Mouse (Mus musculus): ENCODE data around the gene Phldb3. TPM values are rescaled to one million over a fixed set of nuclear protein-coding genes. Genes with fewer than 3 reads are reported as not detected.
A peak's percentile ranks its signal among the peaks of the same experiment; 100 is the strongest.

Phldb3 gene
- total and polyA plus RNA-seq, 3 experiments: 6.4 to 10.8 TPM; not detected in 1

- TF ChIP-seq POLR2AphosphoS5 (IDR thresholded peaks at IDR 0.05; ENCODE audit: borderline replicate concordance, low read depth, low read length): no peak
- no peak for TF ChIP-seq KAT2A (conservative IDR thresholded peaks at IDR 0.05; ENCODE audit: low read depth, low read length)
- 0 out of 2 replicates have a peak, but pooled peaks have one; percentile 18 for TF ChIP-seq MAX (IDR thresholded peaks at IDR 0.05; ENCODE audit: low read length)
- no peak for TF ChIP-seq MEF2A (IDR thresholded peaks at IDR 0.05; ENCODE audit: extremely low read depth, insufficient replicate concordance, low read depth, low read length, poor library complexity, severe bottlenecking)
- no peak for TF ChIP-seq TCF12 (IDR thresholded peaks at IDR 0.05; ENCODE audit: low read depth, low read length)
- TF ChIP-seq USF2 (IDR thresholded peaks at IDR 0.05; ENCODE audit: borderline replicate concordance in 1 of 2, insufficient read depth in 1 of 2, low read depth in 1 of 2, low read length in 2 of 2): no peak
Observed at GRCm38 (mm10) chr7:24662575-24662974, 52.0 kb downstream of the Phldb3 start (continued).

GRCm38 (mm10) chr7:24664301-24664700 lies 53.7 kb downstream of the Phldb3 start:
- Histone ChIP-seq H3K36me3 (ENCODE audit: control insufficient read depth in 1 of 2, insufficient read depth in 2 of 2, low read length in 2 of 2) (peaks cover 0 to 5% of the 10 kb centered on the region in 2 experiments; a peak in 2 of 4 replicates), H3K27me3 (ENCODE audit: control insufficient read depth in 1 of 2, insufficient read depth in 2 of 2, low read length in 2 of 2) (no peaks in the 10 kb centered on the region), H3K79me2 (ENCODE audit: control insufficient read depth, insufficient read depth, low read length, poor library complexity) (no peaks in the 10 kb centered on the region), H3K9me3 (replicated peaks; ENCODE audit: insufficient read depth, low read length) (no peaks in the 10 kb centered on the region), H3K4me3 (ENCODE audit: control insufficient read depth in 1 of 2, insufficient read depth in 1 of 2, low read depth in 2 of 2, low read length in 2 of 2) (no peak overlapping the region), H3K4me1 (ENCODE audit: control insufficient read depth in 1 of 2, insufficient read depth in 2 of 2, low read length in 2 of 2) (peaks cover 0 to 7% of the 10 kb centered on the region in 2 experiments; a peak in 2 of 4 replicates), H3K9ac (ENCODE audit: control insufficient read depth, low read depth, low read length, poor library complexity, severe bottlenecking) (no peak overlapping the region), H3K27ac (ENCODE audit: control insufficient read depth, low read depth, low read length) (no peak overlapping the region)
- no peak for DNase-seq (ENCODE audit: low read depth, low spot score)
- TF ChIP-seq MAX (IDR thresholded peaks at IDR 0.05; ENCODE audit: low read length): no peak
- no peak for TF ChIP-seq NRF1 (IDR thresholded peaks at IDR 0.05; ENCODE audit: insufficient read depth, low read depth, low read length, poor library complexity, severe bottlenecking)
- TF ChIP-seq RAD21 (IDR thresholded peaks at IDR 0.05; ENCODE audit: low read depth, low read length): no peak

DNA sequence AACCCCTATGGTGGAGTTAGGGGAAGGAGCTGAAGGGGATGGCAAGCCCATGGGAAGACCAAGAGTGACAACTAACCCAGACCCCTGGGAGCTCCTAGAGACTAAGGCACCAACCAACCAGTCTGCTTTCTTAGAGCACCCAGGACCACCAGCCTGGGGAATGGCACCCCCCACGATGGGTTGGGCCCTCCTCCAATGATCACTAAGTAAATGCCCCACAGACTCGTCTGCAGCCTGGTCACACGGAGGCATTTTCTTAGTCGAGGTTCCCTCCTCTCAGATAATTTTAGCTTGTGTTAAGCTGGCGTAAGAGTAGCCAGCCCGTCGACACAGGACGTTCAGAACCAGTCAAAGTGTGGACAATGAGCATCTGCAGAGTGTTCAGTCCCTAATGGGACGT lies 54.4 kb downstream of the Phldb3 start:
- no peaks in the 10 kb centered on the region for H3K9me3 ChIP-seq (replicated peaks; ENCODE audit: insufficient read depth, low read length)
- TF ChIP-seq TBP (IDR thresholded peaks at IDR 0.05; ENCODE audit: low read depth, low read length): no peak
- TF ChIP-seq HCFC1 (IDR thresholded peaks at IDR 0.05; ENCODE audit: low read depth, low read length): no peak
- TF ChIP-seq ZMIZ1 (IDR thresholded peaks at IDR 0.05; ENCODE audit: low read depth, low read length): no peak
- TF ChIP-seq EP300 (IDR thresholded peaks at IDR 0.05; ENCODE audit: low read depth in 1 of 2, low read length in 2 of 2): no peak
- no peak for TF ChIP-seq TAL1 (IDR thresholded peaks at IDR 0.05; ENCODE audit: low read length)
- TF ChIP-seq CHD2 (IDR thresholded peaks at IDR 0.05; ENCODE audit: low read length): no peak
- no peak for TF ChIP-seq MYB (IDR thresholded peaks at IDR 0.05; ENCODE audit: low read depth, low read length)
- TF ChIP-seq TCF12 (IDR thresholded peaks at IDR 0.05; ENCODE audit: low read depth, low read length): no peak
- TF ChIP-seq MAX (IDR thresholded peaks at IDR 0.05; ENCODE audit: low read length): no peak
- no peak for TF ChIP-seq ELF1 (IDR thresholded peaks at IDR 0.05; ENCODE audit: low read depth, low read length)
- TF ChIP-seq CHD1 (IDR thresholded peaks at IDR 0.05; ENCODE audit: low read depth, low read length): no peak
- TF ChIP-seq UBTF (IDR thresholded peaks at IDR 0.05; ENCODE audit: borderline replicate concordance, insufficient read depth, low read depth, low read length): no peak
- no peak for TF ChIP-seq ZNF384 (IDR thresholded peaks at IDR 0.05; ENCODE audit: low read depth, low read length)
- peaks cover 0 to 5% of the 10 kb centered on the region in 2 experiments; a peak in 2 of 4 replicates for H3K36me3 ChIP-seq (ENCODE audit: control insufficient read depth in 1 of 2, insufficient read depth in 2 of 2, low read length in 2 of 2)
- H3K4me1 ChIP-seq (ENCODE audit: control insufficient read depth in 1 of 2, insufficient read depth in 2 of 2, low read length in 2 of 2): peaks cover 0 to 7% of the 10 kb centered on the region in 2 experiments; a peak in 2 of 4 replicates
- no peaks in the 10 kb centered on the region for H3K27me3 ChIP-seq (ENCODE audit: control insufficient read depth in 1 of 2, insufficient read depth in 2 of 2, low read length in 2 of 2)
- no peak overlapping the region for H3K9ac ChIP-seq (ENCODE audit: control insufficient read depth, low read depth, low read length, poor library complexity, severe bottlenecking)
- DNase-seq (ENCODE audit: low read depth, low spot score): no peak
- H3K79me2 ChIP-seq (ENCODE audit: control insufficient read depth, insufficient read depth, low read length, poor library complexity): no peaks in the 10 kb centered on the region
- no peak overlapping the region for H3K4me3 ChIP-seq (ENCODE audit: control insufficient read depth in 1 of 2, insufficient read depth in 1 of 2, low read depth in 2 of 2, low read length in 2 of 2)
- H3K27ac ChIP-seq (ENCODE audit: control insufficient read depth, low read depth, low read length): no peak overlapping the region
